Mouse (Mus musculus) B cell, adult 62 days (primary cell): Measurements from ENCODE around the gene Olfr1446. TPM values are rescaled to one million over a fixed set of nuclear protein-coding genes. Genes with fewer than 3 reads are reported as not detected.

Experiments
- total RNA-seq: library from RNA; stranded (reverse); gene quantifications from 4 replicates; pipeline ENCODE4 v1.2.4, GENCODE M21; 2023

The Olfr1446 gene
- not detected in 4 replicates for total RNA-seq

GRCm38 (mm10) chr19:12893424-12893823, at the start of gene Olfr1446:
Gene Olfr1446 (minus strand): TSS chr19:12893524.

GRCm38 (mm10) chr19:12930540-12930939, 37.2 kb upstream of the Olfr1446 start, which contains the start of gene Olfr1449:
Gene Olfr1449 (plus strand): TSS chr19:12930840.

GRCm38 (mm10) chr19:12924319-12924718, 31.0 kb upstream of the Olfr1446 start, which contains the start of gene Olfr1448:
Gene Olfr1448 (minus strand): TSS chr19:12924419.

GRCm38 (mm10) chr19:12903643-12904042, 10.3 kb upstream of the Olfr1446 start, which contains the start of gene Olfr1447:
Gene Olfr1447 (minus strand): TSS chr19:12903743.

GRCm38 (mm10) chr19:12883555-12883954, 9.8 kb downstream of the Olfr1446 start, which contains the start of gene Olfr1445:
Gene Olfr1445 (plus strand): TSS chr19:12883855.

GRCm38 (mm10) chr19:12856983-12857382, 36.3 kb downstream of the Olfr1446 start, which contains the start of gene Olfr1444:
Gene Olfr1444 (plus strand): TSS chr19:12857283.

GRCm38 (mm10) chr19:12846382-12846781, 46.9 kb downstream of the Olfr1446 start, which contains the start of gene Gm5244:
Gene Gm5244 (plus strand): TSS chr19:12846682.

Other genes with a start within 250 kb of the Olfr1446 start
- gene Olfr1442, start 223.1 kb downstream of the Olfr1446 start, total RNA-seq = not detected in 4 replicates
- not detected in 4 replicates for gene Olfr1443, start 215.4 kb downstream of the Olfr1446 start, total RNA-seq
- not detected in 4 replicates for gene Keg1, start 197.7 kb downstream of the Olfr1446 start, total RNA-seq
- gene Cntf, start 127.9 kb downstream of the Olfr1446 start, total RNA-seq = 3.8 to 4.3 TPM (median 4.0 TPM) in 4 replicates
- 87.5 to 91.2 TPM (median 89.4 TPM) in 4 replicates for gene Zfp91, start 97.4 kb downstream of the Olfr1446 start, total RNA-seq
- 67.4 to 83.0 TPM (median 75.6 TPM) in 4 replicates for gene Lpxn, start 97.3 kb downstream of the Olfr1446 start, total RNA-seq
- gene Gm5244, start 46.8 kb downstream of the Olfr1446 start, total RNA-seq = 4.7 to 8.5 TPM (median 5.0 TPM) in 4 replicates
- 1.0 to 1.8 TPM (median 1.3 TPM) in 4 replicates for gene Olfr1444, start 36.2 kb downstream of the Olfr1446 start, total RNA-seq
- gene Olfr1445, start 9.7 kb downstream of the Olfr1446 start, total RNA-seq = not detected in 4 replicates
- not detected in 4 replicates for gene Olfr1447, start 10.2 kb upstream of the Olfr1446 start, total RNA-seq
- gene Olfr1448, start 30.9 kb upstream of the Olfr1446 start, total RNA-seq = not detected in 4 replicates
- not detected in 4 replicates for gene Olfr1449, start 37.3 kb upstream of the Olfr1446 start, total RNA-seq
- gene Olfr1450, start 56.7 kb upstream of the Olfr1446 start, total RNA-seq = not detected in 4 replicates
- gene Olfr1451, start 101.5 kb upstream of the Olfr1446 start, total RNA-seq = not detected in 4 replicates
- not detected in 4 replicates for gene Olfr1453, start 134.8 kb upstream of the Olfr1446 start, total RNA-seq
- gene Olfr1454, start 167.1 kb upstream of the Olfr1446 start, total RNA-seq = not detected in 4 replicates
- gene Olfr1457, start 204.4 kb upstream of the Olfr1446 start, total RNA-seq = not detected in 4 replicates
- not detected in 4 replicates for gene Olfr1458, start 213.3 kb upstream of the Olfr1446 start, total RNA-seq